Mouse (Mus musculus): ENCODE measurements around the gene Lrrc74a. TPM values are rescaled to one million over a fixed set of nuclear protein-coding genes. Genes with fewer than 3 reads are reported as not detected.

The Lrrc74a gene
- total RNA-seq, 2 experiments from 2014 or later: not detected

DNA sequence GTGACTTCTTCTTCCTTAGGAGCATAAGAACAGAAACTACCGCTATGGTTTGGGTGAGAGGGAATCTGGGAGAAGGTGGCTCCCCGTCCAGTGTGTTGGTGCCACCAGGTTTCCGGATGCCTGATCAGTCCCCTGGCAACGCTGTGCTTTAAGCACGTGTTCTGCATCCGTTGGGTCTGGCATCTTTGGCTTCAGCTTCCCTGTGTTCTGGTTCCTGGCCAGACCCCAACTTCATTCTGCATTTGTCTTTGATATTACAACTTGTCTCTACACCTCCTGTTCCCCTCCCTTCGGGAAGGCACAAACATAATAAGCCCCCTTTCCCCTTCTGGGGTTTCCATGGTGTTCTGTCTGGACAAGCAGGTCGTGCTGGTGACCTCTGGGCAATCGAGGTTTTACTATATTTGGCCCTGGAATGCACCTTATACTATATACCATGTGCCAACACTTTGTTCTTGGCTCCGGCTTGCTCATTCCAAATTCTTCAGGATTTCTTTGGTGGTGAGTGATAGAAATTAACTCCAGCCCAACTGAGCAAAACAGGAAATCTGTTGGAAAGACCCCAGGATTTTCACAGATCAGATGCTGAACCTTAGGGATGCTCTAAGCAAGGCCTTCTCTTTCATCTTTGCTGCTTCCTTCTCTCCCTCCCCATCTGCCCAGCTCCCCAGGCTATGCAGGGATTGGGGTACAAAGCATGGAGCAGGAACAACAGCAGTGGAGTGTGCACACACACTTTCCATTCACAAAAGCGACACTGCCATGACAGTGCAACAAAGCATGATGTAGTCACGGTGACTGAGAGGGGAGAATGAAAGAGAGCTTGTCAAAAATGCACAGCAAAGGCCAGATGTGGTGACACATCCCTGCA is 52.2 kb downstream of the Lrrc74a start:
- DNase-seq: no peak

DNA sequence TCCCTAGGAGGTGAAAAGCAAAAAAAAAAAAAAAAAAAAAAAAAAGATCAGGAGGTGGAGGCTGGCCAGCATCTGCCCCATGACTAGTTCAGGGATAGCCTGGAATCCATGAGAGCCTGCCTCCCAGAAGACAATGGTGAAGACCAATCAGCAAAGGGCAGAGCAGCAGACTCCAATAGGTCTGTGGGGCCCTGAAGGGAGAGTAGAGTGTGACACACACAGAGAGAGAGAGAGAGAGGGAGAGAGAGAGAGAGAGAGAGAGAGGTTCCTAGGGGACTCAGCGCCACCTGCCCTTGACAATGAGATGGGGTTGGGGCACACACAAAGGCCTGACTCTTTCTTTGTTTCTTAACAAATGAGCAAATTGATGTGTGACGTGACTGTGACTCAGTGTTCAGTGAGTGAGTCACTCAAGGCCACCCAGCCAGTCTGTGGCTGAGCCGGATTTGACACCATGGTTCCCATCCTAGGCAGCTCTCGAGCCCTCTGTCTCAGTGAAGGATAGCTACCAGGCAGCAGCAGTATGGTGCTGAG is 52.9 kb downstream of the Lrrc74a start:
- peak; percentile 80 to 86 for DNase-seq

DNA sequence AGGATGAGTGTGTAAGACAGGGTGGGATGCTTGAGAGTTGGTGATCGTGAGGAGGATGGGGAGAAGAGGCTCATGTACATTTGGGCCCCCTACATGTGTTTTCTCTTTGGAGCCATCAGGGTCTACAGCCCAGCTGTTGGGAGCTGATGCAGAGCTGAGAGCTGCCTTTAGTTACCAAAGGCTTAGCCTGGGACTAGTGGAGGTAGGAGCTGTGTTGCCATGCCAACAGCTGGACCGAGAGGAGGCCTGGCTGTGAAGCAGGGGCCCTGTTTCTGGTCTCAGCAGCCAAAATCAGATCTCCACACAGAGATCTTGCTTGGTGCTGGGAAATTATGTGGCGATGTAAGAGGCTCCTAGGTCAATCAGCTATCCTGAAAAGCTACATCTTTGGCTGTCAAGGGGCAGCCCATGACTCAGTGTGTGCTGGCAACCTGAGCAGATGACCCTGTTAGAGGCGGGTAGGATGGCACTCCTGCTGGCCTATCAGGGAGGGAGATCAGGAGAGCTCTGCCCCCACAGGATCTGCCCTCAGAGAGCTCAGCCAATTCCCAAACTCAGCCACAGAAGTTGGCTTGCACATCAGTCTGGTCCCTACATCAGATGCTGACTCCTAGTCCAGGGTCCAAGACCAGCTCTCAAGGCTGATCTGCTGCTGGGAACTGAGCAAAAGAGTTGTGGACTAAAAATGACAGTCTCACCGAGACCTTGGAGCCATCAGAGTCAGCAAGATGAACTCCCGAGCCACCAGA is 56.1 kb downstream of the Lrrc74a start:
- DNase-seq: peak; percentile 77 to 81

DNA sequence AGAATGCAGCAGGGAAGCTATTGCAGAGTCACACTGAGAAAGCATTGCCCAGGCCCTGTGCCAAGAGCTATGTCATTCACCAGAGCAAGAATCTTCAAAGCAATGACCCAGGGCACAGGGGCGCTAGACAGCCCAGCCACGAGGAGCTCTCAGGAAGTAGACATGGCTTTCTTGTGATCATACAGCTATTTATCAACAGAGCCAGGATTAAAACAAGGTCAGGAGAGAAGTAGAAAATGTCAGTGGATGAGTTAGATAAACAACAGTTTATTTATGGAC is 56.6 kb downstream of the Lrrc74a start:
- peak; percentile 93 to 94 for DNase-seq

DNA sequence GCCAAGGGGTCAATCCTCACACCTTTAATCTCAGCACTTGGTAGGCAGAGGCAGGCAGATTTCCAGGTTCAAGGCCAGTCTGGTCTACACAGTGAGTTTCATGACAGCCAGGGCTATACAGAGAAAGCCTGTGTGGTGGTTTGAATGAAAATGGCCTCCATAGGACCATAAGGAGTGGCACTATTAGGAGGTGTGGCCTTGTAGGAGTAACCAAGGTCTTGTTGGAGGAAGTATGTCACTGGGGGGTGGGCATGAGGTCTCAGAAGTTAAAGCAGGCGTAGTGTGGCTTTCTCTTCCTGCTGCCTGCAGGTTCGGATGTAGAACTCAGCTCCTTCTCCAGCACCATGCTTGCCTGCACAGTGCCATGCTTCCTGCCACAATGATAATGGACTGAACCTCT is 57.8 kb downstream of the Lrrc74a start:
- no peak for DNase-seq

DNA sequence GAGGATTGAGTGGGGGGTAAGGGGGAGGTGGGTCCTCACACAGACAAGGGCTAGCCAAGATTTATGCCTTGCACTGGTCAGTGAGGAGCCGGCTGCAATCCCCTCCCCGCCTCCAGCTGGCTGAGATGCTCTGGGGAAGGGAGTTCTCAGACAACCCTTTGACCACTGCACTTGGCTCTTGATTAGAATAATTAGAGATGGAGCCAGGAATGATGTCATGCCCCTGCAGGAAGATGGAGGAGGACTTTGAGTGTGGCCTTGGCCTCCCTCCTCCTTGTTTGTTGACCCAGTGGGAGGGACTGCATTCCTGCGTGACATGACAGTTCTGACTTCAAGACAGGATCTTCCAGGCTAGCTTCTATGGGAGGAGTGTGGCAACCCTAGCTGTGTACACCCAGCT is 59.7 kb downstream of the Lrrc74a start:
- DNase-seq: peak; percentile 72 to 76

DNA sequence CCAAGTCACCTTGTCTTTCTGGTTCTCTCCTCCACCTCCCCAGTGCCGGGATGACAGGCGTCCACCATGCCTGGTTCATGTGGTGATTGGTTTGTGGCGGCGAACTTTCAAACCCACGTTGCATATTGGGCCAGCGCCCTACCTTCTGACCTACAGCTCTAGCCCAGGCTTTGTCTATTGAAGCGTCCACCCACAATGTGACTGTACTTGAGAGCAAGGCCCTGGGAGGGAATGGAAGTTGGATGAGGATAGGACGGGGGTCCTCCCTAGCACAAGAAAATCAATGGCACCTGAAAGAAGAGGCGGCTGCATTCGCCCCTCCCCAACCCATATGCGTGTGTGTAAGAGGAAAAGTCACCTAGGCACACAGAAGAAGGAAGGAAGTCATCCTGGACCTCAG is 60.2 kb downstream of the Lrrc74a start:
- DNase-seq: no peak

DNA sequence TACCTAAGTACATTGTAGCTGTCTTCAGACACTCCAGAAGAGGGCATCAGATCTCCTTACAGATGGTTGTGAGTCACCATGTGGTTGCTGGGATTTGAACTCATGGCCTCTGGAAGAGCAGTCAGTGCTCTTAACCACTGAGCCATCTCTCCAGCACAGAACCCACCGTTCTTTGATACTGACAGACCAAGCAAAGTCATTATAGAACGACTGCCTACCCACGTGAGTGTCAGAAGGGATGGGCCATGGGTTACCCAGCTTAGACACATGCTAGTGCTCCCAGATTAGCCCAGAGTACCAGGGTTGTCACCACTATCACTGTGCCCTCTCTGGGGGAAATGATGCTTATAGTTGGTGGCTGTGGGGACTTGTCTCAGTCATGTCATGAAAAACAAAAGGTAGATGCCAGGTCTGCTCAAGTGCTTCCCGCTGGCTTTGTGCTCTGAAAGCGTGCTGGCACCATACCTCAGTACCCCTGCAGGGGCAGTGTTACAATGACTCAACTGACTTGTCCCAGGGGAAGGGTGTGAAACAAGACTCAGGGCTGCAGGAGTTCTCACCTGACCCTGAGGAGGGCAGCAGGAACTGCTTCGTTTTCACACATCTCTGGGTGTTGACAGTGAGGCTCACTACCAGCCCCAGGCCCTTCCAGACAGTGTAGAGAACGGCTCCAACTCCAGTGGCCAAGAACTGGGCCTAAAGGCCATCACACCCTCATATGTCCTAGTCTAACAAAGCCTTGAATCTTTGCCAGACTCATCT is 61.1 kb downstream of the Lrrc74a start:
- DNase-seq: no peak

DNA sequence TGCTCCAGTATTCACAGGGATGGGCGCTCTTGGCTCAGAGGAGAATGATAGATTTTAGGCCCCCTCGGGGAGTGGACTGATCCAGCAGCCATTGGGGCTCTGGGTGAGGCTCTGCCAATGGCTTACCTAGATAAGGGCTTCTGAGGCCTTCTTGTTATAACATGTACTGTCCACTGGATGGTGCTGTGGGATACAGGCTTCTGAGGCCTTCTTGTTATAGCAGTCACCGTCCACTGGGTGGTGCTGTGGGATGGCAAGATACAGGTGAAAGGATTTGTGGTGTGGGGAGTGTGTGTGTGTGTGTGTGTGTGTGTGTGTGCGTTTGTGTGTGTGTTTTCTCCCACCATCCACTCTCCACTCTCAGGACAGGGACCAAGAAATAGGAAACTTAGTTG is 61.7 kb downstream of the Lrrc74a start:
- peak; percentile 78 to 85 for DNase-seq

DNA sequence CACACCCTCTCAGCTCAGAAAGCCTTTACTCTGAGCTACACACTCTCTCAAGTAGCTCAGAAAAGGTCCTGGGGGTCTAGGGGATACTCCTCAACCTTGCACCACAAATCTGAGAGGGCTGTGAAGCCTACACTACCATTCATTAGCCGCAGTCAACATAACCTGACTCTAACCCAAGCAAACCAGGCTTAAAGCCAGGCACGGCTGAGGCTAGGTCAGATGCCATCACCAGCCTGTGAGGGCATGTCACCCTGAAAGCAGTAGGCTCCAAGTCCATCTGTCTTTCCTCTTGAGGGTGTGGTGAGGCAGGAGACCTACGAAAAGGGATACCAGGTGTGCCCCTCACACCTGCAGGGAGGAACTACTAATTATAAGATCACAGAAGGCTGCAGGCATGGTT is 62.2 kb downstream of the Lrrc74a start:
- DNase-seq: no peak

DNA sequence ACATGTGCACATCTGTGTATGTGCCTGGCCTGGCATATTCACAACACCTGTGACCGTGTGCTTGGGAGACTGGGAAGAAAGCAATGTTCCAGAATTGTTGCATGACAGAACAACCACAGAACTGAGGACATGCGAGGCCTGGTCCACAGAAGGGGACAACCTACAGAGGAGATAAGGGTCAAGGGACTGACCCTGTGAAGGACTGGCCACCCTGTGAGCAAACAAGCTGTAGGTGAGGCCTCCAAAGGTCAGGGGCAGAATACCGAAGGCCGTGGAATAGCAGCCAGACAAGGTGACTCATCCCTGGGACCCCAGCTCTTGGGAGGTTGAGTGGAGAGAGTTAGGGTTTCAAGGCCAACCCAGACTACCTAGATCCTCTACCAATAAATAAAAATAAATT is 63.6 kb downstream of the Lrrc74a start:
- peak in 1 of 2 experiments; percentile 53 for DNase-seq

DNA sequence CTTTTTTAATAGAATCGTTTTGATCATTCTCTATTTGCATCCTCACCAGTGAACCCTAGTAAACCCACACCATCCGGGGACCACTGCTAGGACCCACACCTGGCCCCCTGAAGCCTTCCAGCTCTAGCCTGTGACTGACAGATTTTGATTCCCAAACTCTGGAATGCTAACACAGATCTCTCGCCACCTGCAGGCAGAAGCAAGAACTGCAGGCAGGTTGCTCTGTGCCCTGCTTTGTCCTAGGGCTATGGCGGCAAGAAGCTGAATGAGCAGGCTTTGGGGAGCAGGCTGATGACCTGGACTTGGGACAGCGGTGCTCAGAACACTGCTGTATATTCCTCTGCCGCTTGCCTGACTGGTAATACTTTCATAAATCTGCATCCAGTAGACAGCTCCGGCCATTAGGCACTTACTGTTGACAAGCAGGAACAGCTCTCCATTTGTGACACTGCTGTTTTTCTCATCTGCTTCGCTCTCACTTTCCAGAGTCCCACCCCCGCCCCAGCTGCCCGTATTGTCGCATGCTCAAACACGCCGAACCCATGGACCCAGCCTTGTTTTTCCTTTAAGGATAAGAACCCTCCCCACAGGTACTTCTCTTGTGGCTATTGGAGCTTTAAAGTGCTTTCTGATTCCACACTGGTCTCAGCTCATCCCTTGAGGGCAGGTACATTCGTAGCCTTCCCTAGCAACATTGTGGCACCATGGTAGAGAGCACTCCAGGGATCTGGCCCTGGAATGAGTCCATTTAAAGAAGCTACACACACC is 64.8 kb downstream of the Lrrc74a start:
- peak; percentile 88 to 91 for DNase-seq

DNA sequence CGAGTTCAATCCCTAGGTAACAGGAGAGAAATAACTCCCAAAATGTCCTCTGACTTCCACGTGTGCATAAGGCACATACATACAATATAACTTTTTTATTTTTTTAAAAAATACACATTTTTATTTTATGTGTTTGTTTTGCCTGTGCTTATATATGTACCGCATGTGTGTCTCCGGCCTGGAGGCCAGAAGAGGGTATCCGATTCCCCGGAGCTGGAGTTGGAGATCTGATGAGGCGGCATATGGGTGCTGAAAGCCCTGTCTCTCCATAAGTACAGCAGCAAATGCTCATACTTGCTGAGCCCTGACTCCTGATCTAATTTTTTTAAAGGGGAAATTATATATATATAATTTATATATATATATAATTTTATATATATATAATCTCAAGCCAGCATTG is 65.6 kb downstream of the Lrrc74a start:
- no peak for DNase-seq

DNA sequence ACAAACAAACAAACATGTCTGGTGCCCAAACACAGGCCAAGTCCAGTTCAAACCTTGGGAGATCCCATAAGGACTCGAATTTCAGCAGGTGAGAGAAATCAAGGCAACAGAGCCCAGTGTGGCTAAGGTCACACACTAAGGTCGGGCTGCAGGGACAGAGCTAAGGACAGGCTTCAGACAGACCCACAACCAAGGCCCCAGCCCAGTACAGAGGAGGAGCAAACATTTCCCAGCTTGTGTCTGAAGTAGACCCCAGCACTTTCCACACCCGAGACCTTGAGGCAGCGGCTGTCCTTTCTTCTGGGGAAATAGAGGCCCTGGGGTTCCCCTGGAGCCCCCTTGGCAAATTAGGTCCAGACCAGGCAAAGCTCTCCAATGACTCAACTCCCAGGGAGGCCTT is 66.2 kb downstream of the Lrrc74a start:
- no peak for DNase-seq

DNA sequence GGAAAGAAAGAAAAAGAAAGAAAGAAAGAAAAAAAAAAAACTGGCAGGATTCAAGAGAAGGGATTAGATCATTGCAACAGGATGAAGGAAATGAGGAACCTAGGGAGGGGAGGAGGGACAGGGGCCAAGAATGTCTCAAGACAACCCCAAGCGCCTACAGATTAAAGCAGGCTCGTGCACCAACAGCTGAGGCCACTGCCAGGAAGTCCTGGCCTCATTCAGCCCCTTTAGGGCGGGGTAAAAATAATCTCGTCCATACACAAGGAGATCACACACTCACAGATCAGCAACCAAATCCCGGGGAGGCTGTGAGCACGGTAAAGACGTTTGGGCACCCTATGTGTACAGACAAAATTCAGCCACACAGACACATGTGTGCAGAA is 66.6 kb downstream of the Lrrc74a start:
- peak; percentile 63 to 74 for DNase-seq

DNA sequence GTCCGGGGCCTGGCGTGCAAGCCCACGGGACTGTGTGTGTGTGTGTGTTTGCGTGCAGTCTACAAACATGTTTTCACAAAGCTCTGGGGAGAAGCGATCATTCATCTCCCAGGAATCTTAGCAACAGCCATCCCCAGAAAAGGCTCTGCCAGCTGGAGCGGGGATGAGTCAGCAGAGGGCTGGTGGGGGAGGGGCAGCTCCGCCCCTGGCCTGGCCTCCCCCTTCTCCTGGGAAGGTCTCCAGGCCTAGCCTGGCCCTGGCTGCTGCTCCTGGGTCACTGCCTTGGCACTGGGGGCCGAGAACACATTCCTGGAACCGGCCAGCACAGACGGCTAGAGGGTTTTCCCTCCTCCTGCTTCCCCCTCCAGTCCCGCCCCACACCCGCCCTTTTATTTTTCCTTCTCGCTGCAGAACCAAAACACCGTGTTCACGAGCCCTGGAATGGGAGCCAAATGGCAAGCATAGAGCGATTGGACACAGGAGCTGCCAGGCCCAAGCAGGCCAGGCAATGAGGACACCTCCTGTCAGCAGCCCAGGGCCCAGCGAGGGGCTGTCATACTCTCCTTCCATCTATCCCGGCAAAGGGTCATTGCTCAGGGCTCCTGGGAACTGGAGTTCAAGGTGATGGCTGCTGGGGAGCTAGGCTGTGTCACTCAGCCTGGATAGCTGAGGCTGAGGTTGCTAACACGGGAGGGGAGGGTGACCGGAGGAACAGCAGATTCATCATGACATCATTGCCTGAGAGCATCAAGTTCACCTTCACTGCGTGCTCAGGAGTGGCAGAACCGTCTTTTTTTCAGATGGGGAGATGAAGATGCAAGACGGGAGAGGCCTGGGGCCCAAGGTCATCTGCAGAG is 67.2 kb downstream of the Lrrc74a start:
- DNase-seq: peak; percentile 99

DNA sequence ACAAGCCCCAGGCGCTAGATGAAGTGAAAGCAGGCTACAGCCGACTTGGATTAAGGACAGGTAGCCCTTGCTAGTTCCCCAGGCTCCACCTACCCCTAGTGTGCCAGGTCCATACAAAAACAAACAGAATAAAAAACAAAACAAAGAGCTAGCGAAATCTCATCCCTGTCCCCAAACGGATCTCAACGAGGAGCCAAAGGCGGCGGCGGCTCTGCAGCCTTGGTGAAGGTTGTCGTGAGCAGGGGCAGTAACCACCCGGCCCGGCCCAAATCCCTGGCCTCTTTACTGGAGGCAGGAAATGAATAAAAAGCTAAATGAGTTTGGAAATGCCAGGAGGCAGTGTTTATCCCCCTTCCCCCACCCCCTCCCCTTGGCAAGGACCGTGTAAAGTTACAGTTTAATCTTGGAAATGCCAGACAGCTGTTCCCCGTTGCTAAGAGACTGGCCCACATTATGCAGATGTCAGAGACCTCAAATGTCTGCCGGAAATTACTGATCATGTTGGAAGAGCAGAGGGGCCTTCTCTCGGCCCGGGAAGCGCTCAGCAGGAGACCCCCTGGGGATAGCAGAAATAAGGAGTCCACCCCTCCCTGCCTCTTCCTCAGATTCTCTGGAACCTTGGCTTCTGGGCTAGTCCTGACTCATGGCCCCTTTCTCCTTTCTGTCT is 68.0 kb downstream of the Lrrc74a start:
- peak; percentile 65 to 71 for DNase-seq

DNA sequence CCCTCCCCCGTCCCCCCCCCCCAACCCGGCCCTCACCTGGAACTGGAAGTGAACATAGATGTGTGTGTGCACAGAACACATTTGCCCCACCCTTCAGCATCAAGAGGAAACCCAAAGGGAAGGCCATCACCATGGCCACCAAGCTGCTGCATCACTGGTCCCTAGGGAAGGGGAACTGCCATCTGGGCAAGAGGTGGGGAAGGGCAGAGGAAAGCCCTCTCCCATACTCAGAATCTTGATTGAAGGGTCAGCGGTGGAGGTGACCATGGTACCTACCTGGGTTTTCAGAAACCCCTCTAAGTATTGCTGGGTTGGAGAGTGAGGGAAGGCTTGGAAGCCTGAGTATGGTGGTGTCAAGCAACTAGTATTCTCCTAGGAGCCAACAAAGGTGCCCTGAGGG is 68.7 kb downstream of the Lrrc74a start:
- DNase-seq: no peak

DNA sequence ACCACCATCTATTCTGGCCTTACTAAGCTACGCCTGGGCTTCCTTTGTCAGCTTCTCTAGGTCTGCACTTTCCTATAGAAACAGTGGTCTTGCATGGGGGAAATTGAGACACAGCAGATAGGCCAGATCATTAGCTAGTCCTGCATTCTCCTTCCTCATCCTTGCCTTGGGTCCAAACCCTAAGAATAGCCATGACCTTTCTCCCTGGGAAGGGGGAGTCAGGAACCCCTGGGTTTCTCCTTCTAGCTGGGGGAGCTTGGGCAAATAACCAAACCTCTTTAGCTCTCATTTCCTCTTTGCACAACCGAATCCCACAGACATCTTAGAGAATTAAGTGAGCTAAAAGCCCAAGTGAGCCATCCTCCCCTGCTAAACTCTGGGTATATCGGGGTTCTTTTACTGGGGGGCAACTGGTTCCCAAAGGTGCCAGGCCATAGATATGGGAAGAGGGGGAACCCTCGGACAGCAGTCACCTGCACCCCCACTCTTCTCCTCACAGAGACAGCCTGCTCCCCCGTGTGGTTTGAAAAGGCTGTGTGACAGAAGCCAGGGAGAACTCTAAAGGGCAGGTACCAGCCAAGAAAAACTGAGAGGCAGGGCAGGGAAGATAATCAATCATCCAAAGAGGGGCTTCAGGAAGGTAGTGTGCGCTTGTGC is 69.6 kb downstream of the Lrrc74a start:
- DNase-seq: no peak

DNA sequence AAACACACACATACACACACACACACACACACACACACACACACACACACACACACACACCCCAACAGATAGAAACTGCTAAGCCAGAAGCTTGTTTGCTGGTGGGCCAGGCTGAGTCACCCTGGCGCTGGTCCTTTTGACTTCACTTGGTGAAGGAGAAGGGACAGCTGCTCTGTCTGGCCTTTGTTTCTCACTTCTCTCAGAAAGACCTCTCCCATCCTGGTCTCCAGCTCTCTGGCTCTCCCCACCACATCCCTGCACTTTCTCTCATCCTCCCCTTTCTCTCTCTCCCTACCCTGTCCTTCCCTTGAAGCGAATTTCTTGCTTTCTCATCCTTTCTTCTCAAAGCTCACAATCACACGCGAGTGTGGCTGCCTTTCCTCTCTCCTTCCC is 70.1 kb downstream of the Lrrc74a start:
- peak in 1 of 2 experiments; percentile 51 for DNase-seq

Measured in adrenal gland, postnatal 36 days (tissue).